Mouse (Mus musculus) C2C12 (cell line): ENCODE data around the gene Vamp3. TPM values are rescaled to one million over a fixed set of nuclear protein-coding genes. Genes with fewer than 3 reads are reported as not detected.

Source experiments
- H3K27me3 ChIP-seq: one replicate; pipeline ENCODE4 v1.6.1; 2011; ENCODE audit not compliant: control insufficient read depth, insufficient read depth, insufficient read length
- H3K36me3 ChIP-seq: one replicate; pipeline ENCODE4 v1.6.1; 2011; ENCODE audit not compliant: control insufficient read depth, insufficient read depth
- H3K4me3 ChIP-seq: one replicate; pipeline ENCODE4 v1.5.1; 2011; ENCODE audit warnings: mild to moderate bottlenecking, control low read depth; ENCODE audit not compliant: poor library complexity, insufficient read depth, severe bottlenecking
- H3K79me2 ChIP-seq: one replicate; pipeline ENCODE4 v1.6.1; 2011; ENCODE audit not compliant: control insufficient read depth, insufficient read depth
- H3K79me3 ChIP-seq: one replicate; pipeline ENCODE4 v1.6.1; 2011; ENCODE audit warnings: low read depth, control low read depth
- H3ac ChIP-seq: one replicate; pipeline ENCODE3; 2011; ENCODE audit warnings: low read depth; ENCODE audit not compliant: control insufficient read depth, insufficient read length
- CEBPB ChIP-seq: IDR thresholded peaks from one replicate; pipeline ENCODE4 v1.6.1; 2011; ENCODE audit warnings: low read depth, mild to moderate bottlenecking, control low read depth, moderate library complexity
- CTCF ChIP-seq: IDR thresholded peaks from one replicate; pipeline ENCODE4 v1.5.1; 2011; ENCODE audit not compliant: control insufficient read depth, insufficient read depth, insufficient read length
- FOSL1 ChIP-seq: IDR thresholded peaks from one replicate; pipeline ENCODE4 v1.8.0; 2011; ENCODE audit warnings: mild to moderate bottlenecking, low read length; ENCODE audit not compliant: poor library complexity, insufficient read depth, severe bottlenecking
- MAX ChIP-seq: IDR thresholded peaks from one replicate; pipeline ENCODE4 v1.6.1; 2011; ENCODE audit warnings: mild to moderate bottlenecking, control low read depth
- MYOD1 ChIP-seq: IDR thresholded peaks from one replicate; pipeline ENCODE4 v1.6.1; 2011; ENCODE audit warnings: low read depth; ENCODE audit not compliant: control insufficient read depth, insufficient read length
- MYOG ChIP-seq: IDR thresholded peaks from one replicate; pipeline ENCODE4 v1.6.1; 2011; ENCODE audit not compliant: control insufficient read depth, insufficient read length; ENCODE audit errors: extremely low read depth
- USF1 ChIP-seq: IDR thresholded peaks from one replicate; pipeline ENCODE4 v1.6.1; 2011; ENCODE audit warnings: low read depth, mild to moderate bottlenecking, control low read depth, moderate library complexity
- long read RNA-seq, 2 experiments: library from polyadenylated mRNA; unstranded; transcript quantifications; one replicate each; pipeline ENCODE4 v2.0.0; 2019 to 2020
- polyA plus RNA-seq: library from polyadenylated mRNA; unstranded; fragments of >200 nt; fragmentation: generic; extraction: Trizol; gene quantifications from one replicate; pipeline ENCODE4 v1.2.1, GENCODE M21; 2012; ENCODE audit warnings: missing spikeins

Gene Vamp3
- polyA plus RNA-seq, result 40.4 TPM
- long read RNA-seq, experiment 1, transcript Vamp3-201 (5 exons, 2,120 nt), result major isoform, 76 of 88 reads
- long read RNA-seq, experiment 1, partial matches to known transcripts, result 5 of 88 reads
- long read RNA-seq, experiment 1, other reads (novel, unspliced or antisense), result 7 of 88 reads
- long read RNA-seq, experiment 2, transcript Vamp3-201 (5 exons, 2,120 nt), result major isoform, 714 of 737 reads
- long read RNA-seq, experiment 2, partial matches to known transcripts, result 12 of 737 reads
- long read RNA-seq, experiment 2, other reads (novel, unspliced or antisense), result 11 of 737 reads

DNA sequence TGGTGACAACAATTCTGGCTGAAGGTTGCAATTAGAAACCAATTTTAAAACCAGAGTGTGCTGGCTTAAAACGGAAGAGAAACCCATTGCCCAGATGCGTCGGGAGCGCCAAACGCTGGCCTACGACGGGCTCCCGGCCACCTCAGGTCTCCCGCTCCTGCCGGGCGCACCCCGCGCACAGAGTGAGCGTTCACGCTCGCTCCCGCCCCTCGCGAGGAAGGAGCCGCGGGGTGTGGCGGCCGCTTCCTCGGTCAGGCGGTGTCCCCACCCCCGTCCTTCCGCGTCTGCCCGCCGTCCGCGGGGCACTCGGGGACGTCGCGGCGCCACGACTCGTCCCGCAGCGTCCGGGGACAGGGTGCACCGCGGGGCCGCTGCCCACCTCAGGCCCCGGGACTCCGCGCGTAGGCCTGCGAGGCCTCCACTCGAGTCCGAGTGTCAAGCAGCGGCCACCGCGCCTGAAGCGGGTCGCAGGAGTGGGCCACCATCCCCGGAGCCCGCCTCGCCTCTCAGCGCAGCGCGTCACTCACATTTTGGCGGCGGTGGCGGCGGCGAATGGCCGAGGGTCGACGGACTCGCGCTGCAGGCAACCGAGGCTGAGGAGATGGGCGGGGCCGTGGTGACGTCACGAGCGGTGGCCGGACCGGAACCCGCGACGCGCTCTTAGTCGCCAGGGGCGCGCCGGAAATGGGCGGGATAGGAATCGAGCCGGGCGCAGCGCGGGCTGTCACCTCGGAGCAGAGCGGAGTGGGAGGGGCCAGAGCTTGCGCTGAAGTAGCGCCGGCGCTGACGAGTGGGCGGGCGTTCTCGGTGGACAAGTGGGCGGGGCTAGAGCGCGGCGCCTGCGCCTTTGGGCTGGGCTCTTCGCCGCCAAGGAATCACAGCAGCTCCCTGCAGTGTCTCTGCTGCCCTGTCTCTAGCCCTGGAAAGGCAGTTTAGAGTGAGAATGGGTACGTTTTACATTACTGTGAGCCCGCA lies at the start of gene Vamp3:
Gene Vamp3, minus strand, starts transcription at position 617 of the 975 bp plus-strand sequence.
- Histone ChIP-seq H3K4me3 (peak within 1 kb of the TSS; percentile 79), H3K79me2 (peaks cover 49% of the 10 kb centered on the region), H3K36me3 (peaks cover 29% of the 10 kb centered on the region), H3K79me3 (peaks cover 19% of the 10 kb centered on the region), H3K27me3 (no peaks in the 10 kb centered on the region), H3ac (peak within 1 kb of the TSS; percentile 93)
- peak; percentile 67 for TF ChIP-seq MAX
- TF ChIP-seq MYOD1, result no peak

DNA sequence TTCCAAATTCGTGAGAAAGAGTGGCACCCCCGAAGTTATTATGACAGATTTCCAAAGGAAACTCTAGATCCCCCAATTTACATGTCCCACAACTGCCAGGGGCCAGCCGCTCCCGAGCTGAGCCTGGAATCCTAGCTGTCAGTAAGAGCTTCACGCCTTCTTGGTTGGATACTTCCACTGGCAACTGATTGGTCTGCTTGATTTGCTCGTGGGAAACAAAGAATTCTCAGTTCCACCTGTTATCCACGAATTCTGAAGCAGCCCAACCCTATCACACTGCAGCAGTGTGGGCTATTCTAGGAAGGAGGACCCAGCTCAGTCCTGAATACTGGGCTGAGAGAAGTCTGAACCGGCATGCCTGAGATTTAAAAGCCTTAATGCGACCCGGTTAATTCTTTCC lies 48.7 kb upstream of the Vamp3 start:
- Histone ChIP-seq H3ac (no peak overlapping the region), H3K27me3 (peaks cover 82% of the 10 kb centered on the region), H3K4me3 (no peak overlapping the region), H3K36me3 (no peaks in the 10 kb centered on the region), H3K79me3 (no peaks in the 10 kb centered on the region), H3K79me2 (no peaks in the 10 kb centered on the region)
- TF ChIP-seq MYOD1 (no peak), FOSL1 (no peak), USF1 (no peak), MYOG (no peak), MAX (no peak), CTCF (no peak), CEBPB (no peak)

DNA sequence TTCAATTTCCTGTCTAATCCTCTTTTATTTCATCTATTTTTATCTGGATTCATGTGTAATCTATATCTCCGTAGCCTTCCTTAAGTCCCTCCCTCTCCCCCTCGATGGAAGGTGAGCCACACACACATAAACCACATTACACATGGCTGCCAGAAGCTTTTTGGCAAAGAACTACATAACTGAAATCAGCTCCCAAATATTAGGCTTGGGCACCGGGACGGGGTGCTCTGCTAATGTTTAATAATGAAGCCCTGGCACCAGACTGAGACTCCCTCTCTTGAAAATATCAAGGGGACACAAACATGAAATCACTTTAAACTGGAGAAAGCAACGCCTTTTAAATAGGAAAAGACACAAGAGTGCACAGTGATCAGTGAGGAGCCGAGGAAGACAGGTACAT lies 48.1 kb upstream of the Vamp3 start:
- Histone ChIP-seq H3K79me2 (no peaks in the 10 kb centered on the region), H3ac (no peak overlapping the region), H3K27me3 (peaks cover 82% of the 10 kb centered on the region), H3K4me3 (no peak overlapping the region), H3K36me3 (no peaks in the 10 kb centered on the region), H3K79me3 (no peaks in the 10 kb centered on the region)
- no peak for TF ChIP-seq MYOG
- TF ChIP-seq USF1, result no peak
- no peak for TF ChIP-seq MAX
- no peak for TF ChIP-seq CEBPB
- TF ChIP-seq CTCF, result no peak
- no peak for TF ChIP-seq FOSL1
- no peak for TF ChIP-seq MYOD1

GRCm38 (mm10) chr4:151104147-151104546 lies 46.4 kb upstream of the Vamp3 start:
- Histone ChIP-seq H3K79me2 (no peaks in the 10 kb centered on the region), H3K36me3 (no peaks in the 10 kb centered on the region), H3K27me3 (peaks cover 81% of the 10 kb centered on the region), H3K79me3 (no peaks in the 10 kb centered on the region), H3ac (no peak overlapping the region), H3K4me3 (no peak overlapping the region)
- TF ChIP-seq MYOD1 (no peak), MAX (no peak), USF1 (no peak), FOSL1 (no peak), MYOG (no peak), CEBPB (no peak), CTCF (no peak)

GRCm38 (mm10) chr4:151103646-151104045 lies 45.9 kb upstream of the Vamp3 start:
- no peak overlapping the region for H3K4me3 ChIP-seq
- no peaks in the 10 kb centered on the region for H3K79me2 ChIP-seq
- no peaks in the 10 kb centered on the region for H3K79me3 ChIP-seq
- no peaks in the 10 kb centered on the region for H3K36me3 ChIP-seq
- H3K27me3 ChIP-seq, result peaks cover 81% of the 10 kb centered on the region
- TF ChIP-seq CEBPB (no peak), MYOD1 (no peak), MAX (no peak), FOSL1 (no peak), USF1 (no peak), CTCF (no peak), MYOG (no peak)
- no peak overlapping the region for H3ac ChIP-seq
